Mouse (Mus musculus) Muller cell, postnatal 12 days (primary cell): ENCODE data around the gene Neurl1b.

Source experiments
- DNase-seq: peaks from one replicate; pipeline ENCODE4 v3.0.0-alpha.2; 2015; ENCODE audit errors: inconsistent ontology term

Gene Neurl1b

GRCm38 (mm10) chr17:26490910-26491309 lies 76.3 kb downstream of the Neurl1b start:
- DNase-seq = no peak

GRCm38 (mm10) chr17:26492246-26492645 lies 77.6 kb downstream of the Neurl1b start:
- DNase-seq = no peak

DNA sequence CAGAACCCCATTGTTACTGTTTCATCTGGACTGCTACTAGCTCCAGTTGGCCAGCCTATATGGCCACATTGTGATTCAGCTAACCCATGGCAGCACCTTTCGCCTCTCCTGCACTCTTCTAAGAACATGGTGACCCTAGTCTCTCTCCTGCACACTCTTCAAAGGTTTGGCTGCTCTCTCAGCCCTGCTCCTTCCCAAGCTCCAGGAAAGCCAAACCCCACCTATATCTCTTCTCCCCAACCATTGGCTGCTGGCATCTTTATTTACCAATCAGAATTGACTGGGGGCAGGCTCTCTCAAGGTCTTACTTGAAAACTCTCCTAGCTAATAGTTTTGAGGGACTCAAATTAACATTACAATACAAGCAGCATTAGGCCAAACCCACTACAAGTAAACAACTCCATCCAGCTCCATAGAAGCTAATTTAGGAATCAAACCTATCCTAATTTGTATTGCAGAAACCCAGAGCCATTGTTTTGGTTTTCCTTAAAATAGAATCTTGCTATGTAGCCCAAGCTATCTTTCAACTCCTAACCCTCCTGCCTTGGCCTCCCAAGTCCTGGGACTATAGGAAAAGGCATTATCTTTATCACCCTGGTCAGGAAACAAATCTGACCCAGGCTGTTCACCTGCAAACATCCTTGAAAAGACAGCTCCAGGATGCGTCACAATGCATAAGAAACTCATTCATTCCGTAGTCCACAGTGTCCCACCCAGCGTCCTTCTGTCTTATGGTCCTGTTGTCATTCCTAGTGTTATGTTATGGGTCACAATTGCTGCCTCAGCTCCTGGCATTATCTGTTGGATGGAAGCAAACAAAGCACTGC lies 80.2 kb downstream of the Neurl1b start:
- DNase-seq = no peak
